Mouse (Mus musculus) intestine, postnatal 0 days (tissue): ENCODE data around the gene Snx29. TPM values are rescaled to one million over a fixed set of nuclear protein-coding genes. Genes with fewer than 3 reads are reported as not detected.
A peak's percentile ranks its signal among the peaks of the same experiment; 100 is the strongest.

Experiments used
- ATAC-seq: fragments of 200-750 bp; cut with Nextera tagmentation; 2 replicates; pipeline ENCODE4 v1.8.0; 2017; ENCODE audit warnings: mild to moderate bottlenecking, moderate TSS enrichment, moderate library complexity
- H3K27ac ChIP-seq: fragments of 300-500 bp; sonication (generic); 2 replicates; pipeline ENCODE4 v1.5.1; 2014; ENCODE audit warnings: mild to moderate bottlenecking, low read depth, low read length, moderate library complexity
- H3K27me3 ChIP-seq: fragments of 300-500 bp; sonication (generic); replicated peaks from 2 replicates; pipeline ENCODE4 v1.6.1; 2014; ENCODE audit warnings: low read length, mixed read lengths; ENCODE audit not compliant: control insufficient read depth, insufficient read depth
- H3K36me3 ChIP-seq: fragments of 300-500 bp; sonication (generic); 2 replicates; pipeline ENCODE4 v1.6.1; 2014; ENCODE audit warnings: mild to moderate bottlenecking, moderate library complexity; ENCODE audit not compliant: control insufficient read depth, insufficient read depth
- H3K4me1 ChIP-seq: fragments of 300-500 bp; sonication (generic); replicated peaks from 2 replicates; pipeline ENCODE4 v1.6.1; 2014; ENCODE audit warnings: antibody characterized with exemption, low read length, mixed read lengths; ENCODE audit not compliant: control insufficient read depth, insufficient read depth
- H3K4me2 ChIP-seq: fragments of 300-500 bp; sonication (generic); replicated peaks from 2 replicates; pipeline ENCODE4 v1.6.1; 2014; ENCODE audit warnings: low read depth, mild to moderate bottlenecking, moderate library complexity
- H3K4me3 ChIP-seq: fragments of 300-500 bp; sonication (generic); 2 replicates; pipeline ENCODE4 v1.5.1; 2014; ENCODE audit warnings: low read depth, low read length
- H3K9ac ChIP-seq: fragments of 300-500 bp; sonication (generic); 2 replicates; pipeline ENCODE4 v1.6.1; 2014; ENCODE audit warnings: mild to moderate bottlenecking, low read depth, low read length
- H3K9me3 ChIP-seq: fragments of 300-500 bp; sonication (generic); 2 replicates; pipeline ENCODE4 v1.6.1; 2016; ENCODE audit warnings: mixed run types; ENCODE audit not compliant: control insufficient read depth
- CTCF ChIP-seq: sonication (generic); IDR thresholded peaks from 2 replicates; pipeline ENCODE4 v1.5.1; 2016; ENCODE audit warnings: low read depth, mild to moderate bottlenecking, control low read depth, antibody characterized with exemption, moderate library complexity
- WGBS: fragments of 180-500 bp; shearing (Covaris S2); extraction: QIAGEN DNeasy Blood & Tissue Kit; methylation state at CpG from one replicate; pipeline ENCODE4 v1.1.7; 2014; 5-methylcytosine and 5-hydroxymethylcytosine counted together
- polyA plus RNA-seq: library from polyadenylated mRNA; unstranded; fragments of >200 nt; fragmentation: Nextera tagmentation; extraction: Ambion mirVana; gene quantifications from 2 replicates; pipeline ENCODE4 v1.2.1, GENCODE M21; 2015

The Snx29 gene
- polyA plus RNA-seq, 1 experiment from 2014 or later = 1.9 TPM

DNA sequence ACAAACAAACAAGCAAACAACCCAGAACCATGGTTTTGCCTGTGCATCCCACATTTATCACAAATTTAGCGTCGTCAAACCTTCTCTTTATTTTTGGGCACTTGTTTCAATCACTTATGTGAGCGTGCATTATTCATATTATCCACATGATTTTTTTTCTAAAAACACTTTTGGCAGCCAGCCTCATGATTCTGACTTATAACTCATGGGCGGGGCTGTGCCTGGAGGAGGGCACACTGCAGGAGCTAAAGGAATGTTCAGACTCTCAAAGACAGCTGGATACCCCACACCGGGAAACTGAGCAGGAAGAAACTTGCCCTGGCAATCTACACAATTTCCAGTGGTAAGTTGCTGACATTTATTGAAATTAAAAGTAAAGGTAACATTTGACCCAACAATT lies 455.5 kb downstream of the Snx29 start:
- Histone ChIP-seq H3K4me3 (no peak overlapping the region), H3K4me2 (no peak overlapping the region), H3K27me3 (no peaks in the 10 kb centered on the region), H3K27ac (no peak overlapping the region), H3K4me1 (no peaks in the 10 kb centered on the region), H3K9ac (no peak overlapping the region), H3K9me3 (no peaks in the 10 kb centered on the region), H3K36me3 (no peaks in the 10 kb centered on the region)
- TF ChIP-seq CTCF = no peak
- no peak for ATAC-seq
- WGBS = 78% methylated on average over 5 of the region's 5 CpGs

- no peak overlapping the region for H3K9ac ChIP-seq
- H3K4me2 ChIP-seq = no peak overlapping the region
- WGBS = 86% methylated on average over 9 of the region's 9 CpGs
- H3K27me3 ChIP-seq = no peaks in the 10 kb centered on the region
- H3K4me3 ChIP-seq = no peak overlapping the region
- H3K36me3 ChIP-seq = no peaks in the 10 kb centered on the region
- H3K27ac ChIP-seq = no peak overlapping the region
- no peak for TF ChIP-seq CTCF
- no peak for ATAC-seq
- no peaks in the 10 kb centered on the region for H3K4me1 ChIP-seq
- no peaks in the 10 kb centered on the region for H3K9me3 ChIP-seq
These were observed 456.2 kb downstream of the Snx29 start for GRCm38 (mm10) chr16:11778715-11779460.

DNA sequence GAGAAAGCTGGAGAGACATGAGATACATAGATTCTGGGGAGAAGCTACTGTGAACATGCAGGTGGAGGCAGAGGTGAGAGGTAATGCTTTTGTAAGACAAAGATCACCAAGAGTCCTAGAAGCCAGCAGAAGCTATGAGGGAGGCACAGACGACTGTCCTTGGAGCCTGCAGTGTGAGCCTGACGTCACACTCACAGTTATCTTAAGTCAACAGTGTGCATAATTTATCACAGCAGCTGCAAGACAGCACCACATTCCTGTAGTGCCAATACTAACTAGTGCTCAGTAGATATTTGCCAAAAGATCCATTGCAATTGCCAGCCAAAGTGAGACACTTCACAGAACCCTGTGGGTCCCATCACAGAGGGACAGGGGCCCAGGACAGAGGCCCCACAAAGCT lies 459.4 kb downstream of the Snx29 start:
- no peak overlapping the region for H3K9ac ChIP-seq
- WGBS = 0% methylated on average over 2 of the region's 2 CpGs
- no peak overlapping the region for H3K27ac ChIP-seq
- H3K36me3 ChIP-seq = no peaks in the 10 kb centered on the region
- TF ChIP-seq CTCF = no peak
- H3K4me1 ChIP-seq = no peaks in the 10 kb centered on the region
- H3K4me2 ChIP-seq = no peak overlapping the region
- no peaks in the 10 kb centered on the region for H3K27me3 ChIP-seq
- no peak overlapping the region for H3K4me3 ChIP-seq
- H3K9me3 ChIP-seq = no peaks in the 10 kb centered on the region
- peak; percentile 54; the same call in 1 of the 2 replicates for ATAC-seq

DNA sequence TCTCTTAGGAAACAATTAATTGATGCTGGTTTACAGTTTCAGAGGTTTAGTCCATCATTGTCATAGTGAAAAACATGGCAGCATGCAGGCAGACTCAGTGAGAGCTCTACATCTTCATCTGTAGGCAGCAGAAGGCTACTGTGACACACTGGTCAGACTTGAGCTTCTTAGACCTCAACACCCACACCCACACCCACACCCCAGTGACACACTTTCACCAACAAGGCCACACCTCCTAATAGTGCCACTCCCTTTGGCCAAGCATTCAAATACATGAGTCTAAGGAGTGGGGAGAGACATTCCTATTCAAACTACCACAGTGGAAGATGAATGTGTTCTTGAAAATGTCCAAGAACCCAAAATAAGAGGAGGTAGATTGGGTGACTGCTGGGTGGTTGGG lies 460.6 kb downstream of the Snx29 start:
- H3K27me3 ChIP-seq = no peaks in the 10 kb centered on the region
- no peaks in the 10 kb centered on the region for H3K9me3 ChIP-seq
- no peaks in the 10 kb centered on the region for H3K4me1 ChIP-seq
- H3K9ac ChIP-seq = no peak overlapping the region
- no peak overlapping the region for H3K27ac ChIP-seq
- no peak overlapping the region for H3K4me2 ChIP-seq
- ATAC-seq = no peak
- no peaks in the 10 kb centered on the region for H3K36me3 ChIP-seq
- no peak for TF ChIP-seq CTCF
- H3K4me3 ChIP-seq = no peak overlapping the region

DNA sequence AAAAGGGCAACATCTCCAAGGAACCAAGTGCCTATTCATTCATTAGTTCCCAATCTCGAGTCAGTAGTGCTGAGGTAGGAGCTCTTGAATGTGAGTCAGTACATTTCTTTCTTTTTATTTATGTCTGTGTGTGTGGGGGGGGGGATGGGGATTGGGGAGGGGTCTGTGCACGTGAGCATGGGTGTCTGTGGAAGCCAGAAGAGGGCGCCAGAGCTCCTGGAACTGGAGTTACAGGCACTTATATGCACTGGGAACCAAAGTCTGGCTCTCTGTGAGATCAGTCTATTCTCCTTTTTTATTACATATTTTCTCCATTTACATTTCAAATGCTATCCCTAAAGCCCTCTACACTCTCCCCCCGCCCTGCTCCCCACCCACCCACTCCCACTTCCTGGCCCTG lies 461.6 kb downstream of the Snx29 start:
- Histone ChIP-seq H3K27me3 (no peaks in the 10 kb centered on the region), H3K4me3 (no peak overlapping the region), H3K36me3 (no peaks in the 10 kb centered on the region), H3K9me3 (no peaks in the 10 kb centered on the region), H3K4me1 (no peaks in the 10 kb centered on the region), H3K4me2 (no peak overlapping the region), H3K27ac (no peak overlapping the region), H3K9ac (no peak overlapping the region)
- no peak for TF ChIP-seq CTCF
- no peak for ATAC-seq
- WGBS = 64% methylated on average over 4 of the region's 4 CpGs

GRCm38 (mm10) chr16:11785806-11786205 lies 463.1 kb downstream of the Snx29 start:
- no peak overlapping the region for H3K27ac ChIP-seq
- H3K9me3 ChIP-seq = no peaks in the 10 kb centered on the region
- 68% methylated on average over 4 of the region's 4 CpGs for WGBS
- H3K4me3 ChIP-seq = no peak overlapping the region
- ATAC-seq = no peak
- no peak overlapping the region for H3K9ac ChIP-seq
- H3K36me3 ChIP-seq = no peaks in the 10 kb centered on the region
- no peak overlapping the region for H3K4me2 ChIP-seq
- TF ChIP-seq CTCF = no peak
- no peaks in the 10 kb centered on the region for H3K4me1 ChIP-seq
- H3K27me3 ChIP-seq = no peaks in the 10 kb centered on the region
